Mouse (Mus musculus): ENCODE measurements around the gene Hdlbp.

DNA sequence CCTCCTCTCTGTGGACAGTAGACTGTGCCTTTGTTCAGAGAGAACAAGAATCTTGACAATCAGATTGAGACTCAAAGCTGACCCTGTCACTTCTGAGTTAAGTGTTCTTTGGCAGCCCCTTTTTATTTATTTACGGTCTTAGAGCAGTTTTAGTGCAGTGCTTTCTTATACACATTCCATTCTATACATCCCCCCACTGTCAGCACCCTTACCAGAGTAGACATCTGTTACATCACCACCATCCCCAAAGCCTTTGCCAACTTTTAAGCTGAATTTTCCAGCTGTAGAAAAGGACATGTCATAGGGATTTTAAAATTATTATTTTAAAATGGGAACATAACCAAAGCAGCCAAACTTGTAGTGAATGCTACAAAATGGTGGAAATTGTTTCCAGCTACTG lies 43.7 kb upstream of the Hdlbp start:
- TF ChIP-seq CTCF (IDR thresholded peaks at IDR 0.05; ENCODE audit: low read depth): no peak
- no peak for TF ChIP-seq EP300 (IDR thresholded peaks at IDR 0.05; ENCODE audit: low read depth)
